Mouse (Mus musculus): ENCODE results near the gene Abcc2.

GRCm38 (mm10) chr19:43874351-43874750, 92.4 kb downstream of the Abcc2 start:
- no peak for TF ChIP-seq CTCF (IDR thresholded peaks at IDR 0.05; ENCODE audit: extremely low read depth, insufficient read length, insufficient replicate concordance, low read depth, low read length)
- no peak for TF ChIP-seq POLR2A (IDR thresholded peaks at IDR 0.05; ENCODE audit: low read depth, low read length)

All from small intestine, adult 2 months (tissue).